Mouse (Mus musculus) left cerebral cortex, postnatal 14 days (tissue): Measurements from ENCODE around the gene Tmem120b. TPM values are rescaled to one million over a fixed set of nuclear protein-coding genes. Genes with fewer than 3 reads are reported as not detected.

ENCODE experiments used
- total RNA-seq, 2 experiments: library from RNA; stranded (reverse); gene quantifications; 2 replicates each; pipeline ENCODE4 v1.2.3; 2021

Gene Tmem120b
- total RNA-seq, 2 experiments from 2014 or later, result 15.8 to 18.8 TPM

Other genes with a start within 250 kb of the Tmem120b start
- 100 to 1,000 TPM; 239 to 248 TPM for gene Anapc5, start 247.1 kb upstream of the Tmem120b start, total RNA-seq
- 10 to 100 TPM; 44.6 to 53.8 TPM for gene Rnf34, start 218.4 kb upstream of the Tmem120b start, total RNA-seq
- 10 to 100 TPM; 29.1 to 31.1 TPM for gene Kdm2b, start 78.6 kb upstream of the Tmem120b start, total RNA-seq
- 10 to 100 TPM in 1 of 2 experiments, 1 to 10 TPM in 1; 9.6 to 12.0 TPM for gene Orai1, start 53.3 kb upstream of the Tmem120b start, total RNA-seq
- not detected for gene Morn3, start 21.4 kb upstream of the Tmem120b start, total RNA-seq
- gene Rhof, start 64.3 kb downstream of the Tmem120b start, total RNA-seq, result 10 to 100 TPM; 54.3 to 56.3 TPM
- gene Setd1b, start 73.8 kb downstream of the Tmem120b start, total RNA-seq, result 10 to 100 TPM; 31.3 to 31.4 TPM
- 10 to 100 TPM; 29.2 to 29.7 TPM for gene Psmd9, start 101.0 kb downstream of the Tmem120b start, total RNA-seq
- gene Hpd, start 114.3 kb downstream of the Tmem120b start, total RNA-seq, result not detected
- 1 to 10 TPM; 6.6 to 8.9 TPM for gene Wdr66, start 183.7 kb downstream of the Tmem120b start, total RNA-seq